Mouse (Mus musculus) adrenal gland, postnatal 4 days (tissue): ENCODE results near the gene Hist1h2an. TPM values are rescaled to one million over a fixed set of nuclear protein-coding genes. Genes with fewer than 3 reads are reported as not detected.
"Not testable (repeated sequence)": the region's sequence is repeated elsewhere in the genome, so short reads cannot be mapped to it uniquely, and the experiment has no call there.

ENCODE experiments used
- DNase-seq, 2 experiments: peaks; one replicate each; pipeline ENCODE4 v3.0.0; 2021 to 2022; ENCODE audit warnings: low spot score in 2 of 2, mixed read lengths in 2 of 2
- long read RNA-seq, 2 experiments: library from polyadenylated mRNA; stranded (forward); transcript quantifications; one replicate each; pipeline ENCODE4 v2.0.0; 2021
- total RNA-seq, 2 experiments: library from RNA; stranded (reverse); gene quantifications; 2 replicates each; pipeline ENCODE4 v1.2.3; 2021

Hist1h2an gene
- 100 to 1,000 TPM; 122 to 129 TPM for total RNA-seq
- long read RNA-seq, experiment 1 = 0 reads
- long read RNA-seq, experiment 2 = 0 reads

GRCm38 (mm10) chr13:21786899-21787629 is at the start of gene Hist1h2an, which contains the start of gene Hist1h2bp:
Hist1h2an (minus strand) TSS chr13:21787218.
Hist1h2bp (plus strand) TSS chr13:21787461.
- peak; percentile 33 to 69 for DNase-seq

GRCm38 (mm10) chr13:21833461-21833860 is 46.4 kb upstream of the Hist1h2an start, which contains the start of the genes Hist1h2ap and Hist1h2br:
Hist1h2ap (minus strand) TSS chr13:21833507.
Hist1h2br (plus strand) TSS chr13:21833743.
- not testable (repeated sequence) for DNase-seq

DNA sequence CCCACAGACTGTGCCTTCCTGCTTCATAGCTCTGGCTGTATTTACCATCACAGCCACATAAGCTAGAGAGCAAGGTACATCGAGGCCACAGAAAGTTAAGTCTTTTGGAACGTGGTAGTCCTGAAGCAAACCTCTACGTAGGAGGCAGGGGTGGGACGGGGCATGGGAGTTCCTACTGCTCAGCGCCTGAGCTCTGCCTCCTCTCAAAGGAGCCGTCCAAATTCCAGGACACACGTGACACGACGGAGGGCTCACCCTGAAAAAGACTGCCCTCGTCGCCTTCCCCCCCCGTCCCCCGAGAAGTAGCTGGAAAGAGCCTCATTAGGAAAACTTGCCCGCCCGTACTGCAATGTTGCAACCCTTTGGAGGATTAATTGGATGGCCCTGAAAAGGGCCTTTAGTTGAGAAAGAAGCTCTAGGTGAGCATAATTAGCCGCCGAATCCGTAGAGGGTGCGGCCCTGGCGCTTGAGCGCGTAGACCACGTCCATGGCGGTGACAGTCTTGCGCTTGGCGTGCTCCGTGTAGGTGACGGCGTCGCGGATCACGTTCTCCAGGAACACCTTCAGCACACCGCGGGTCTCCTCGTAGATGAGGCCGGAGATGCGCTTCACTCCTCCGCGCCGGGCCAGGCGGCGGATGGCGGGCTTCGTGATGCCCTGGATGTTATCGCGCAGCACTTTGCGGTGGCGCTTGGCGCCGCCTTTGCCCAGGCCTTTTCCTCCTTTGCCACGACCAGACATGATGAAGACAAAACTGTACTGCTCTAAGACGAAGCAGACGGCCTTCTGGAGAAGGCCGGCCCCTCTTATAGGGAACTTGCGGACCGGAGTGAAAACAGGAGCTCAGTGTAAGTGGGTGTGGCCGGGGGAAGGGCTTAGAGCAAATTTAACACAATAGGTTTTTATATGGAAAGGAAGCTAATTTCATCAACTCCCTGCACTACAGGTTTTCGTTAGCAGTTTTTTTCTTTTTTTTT is 44.7 kb upstream of the Hist1h2an start, which contains the start of gene Hist1h4n:
TSS of gene Hist1h4n (minus strand) at position 779 of the 977 bp plus-strand sequence.
- DNase-seq = not testable (repeated sequence)

DNA sequence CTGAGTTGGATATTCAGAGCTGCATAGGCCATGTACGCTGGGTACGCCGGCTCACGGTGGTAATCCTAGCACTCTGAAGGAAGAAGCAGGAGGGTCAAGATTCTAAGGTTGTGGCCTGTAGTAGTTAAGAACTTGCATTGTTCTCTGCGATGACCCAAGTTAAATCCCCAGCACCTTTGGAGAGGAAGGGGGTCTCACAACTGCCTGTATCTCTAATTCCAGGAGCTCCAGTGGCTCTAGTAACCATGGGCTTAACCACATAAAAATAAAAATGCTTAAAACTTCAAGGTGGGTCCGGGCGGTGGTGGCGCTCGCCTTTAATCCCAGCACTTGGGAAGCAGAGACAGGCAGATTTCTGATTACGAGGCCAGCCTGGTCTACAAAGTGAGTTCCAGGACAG is 43.3 kb upstream of the Hist1h2an start:
- DNase-seq = no peak

DNA sequence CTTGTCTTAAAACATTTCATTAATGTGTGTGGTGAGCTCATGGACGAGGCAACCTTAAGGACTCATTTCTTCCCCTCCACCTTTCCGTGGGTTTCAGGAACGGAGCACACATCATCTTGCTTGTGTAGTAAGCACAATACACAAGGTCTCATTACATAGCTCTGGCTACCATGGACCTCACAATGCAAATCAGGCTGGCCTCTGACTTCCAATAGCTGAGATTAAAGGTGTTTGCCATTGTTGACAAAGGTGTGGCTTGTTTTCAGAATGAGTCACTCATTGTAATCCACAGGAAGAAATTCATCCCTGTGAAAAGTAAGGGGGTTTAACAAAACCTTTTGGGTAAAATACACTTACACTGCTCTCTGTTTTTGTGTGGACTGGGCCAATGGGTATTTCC is 41.5 kb upstream of the Hist1h2an start:
- no peak for DNase-seq

DNA sequence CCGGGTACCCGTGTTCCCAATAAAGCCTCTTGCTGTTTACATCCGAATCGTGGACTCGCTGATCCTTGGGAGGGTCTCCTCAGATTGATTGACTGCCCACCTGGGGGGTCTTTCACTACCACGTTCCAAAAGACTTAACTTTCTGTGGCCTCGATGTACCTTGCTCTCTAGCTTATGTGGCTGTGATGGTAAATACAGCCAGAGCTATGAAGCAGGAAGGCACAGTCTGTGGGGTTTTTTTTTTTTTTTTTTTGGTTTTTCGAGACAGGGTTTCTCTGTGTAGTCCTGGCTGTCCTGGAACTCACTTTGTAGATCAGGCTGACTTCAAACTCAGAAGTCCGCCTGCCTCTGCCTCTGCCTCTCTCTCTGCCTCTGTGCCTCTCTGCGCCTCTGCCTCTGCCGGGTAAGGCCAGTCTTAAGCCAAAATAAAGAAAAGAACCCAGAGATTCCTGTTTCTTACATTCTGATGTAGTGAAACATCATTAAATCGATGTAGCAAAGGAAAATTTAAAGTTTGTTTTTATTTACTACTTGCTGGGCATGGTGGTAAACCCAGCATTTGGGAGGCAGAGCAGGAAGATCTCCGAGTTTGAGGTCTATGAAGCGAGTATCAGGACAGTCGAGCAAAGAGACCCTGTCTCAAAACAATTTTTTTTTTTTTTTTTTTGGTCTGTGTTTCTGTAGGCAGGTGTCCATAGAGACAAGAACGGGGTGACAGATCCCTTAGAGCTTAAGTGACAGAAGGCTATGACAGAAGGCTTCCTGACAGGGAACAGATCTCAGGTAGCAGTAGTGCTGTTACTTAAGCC is 33.3 kb upstream of the Hist1h2an start:
- not testable (repeated sequence) for DNase-seq

- DNase-seq = not testable (repeated sequence)
Observed at GRCm38 (mm10) chr13:21812092-21812491, 25.1 kb upstream of the Hist1h2an start.

- DNase-seq = not testable (repeated sequence)
Observed at GRCm38 (mm10) chr13:21811539-21811938, 24.5 kb upstream of the Hist1h2an start, which contains the start of gene Hist1h4m. Hist1h4m (plus strand) TSS chr13:21811746.

- not testable (repeated sequence) for DNase-seq
Observed at GRCm38 (mm10) chr13:21811074-21811473, 24.1 kb upstream of the Hist1h2an start.

DNA sequence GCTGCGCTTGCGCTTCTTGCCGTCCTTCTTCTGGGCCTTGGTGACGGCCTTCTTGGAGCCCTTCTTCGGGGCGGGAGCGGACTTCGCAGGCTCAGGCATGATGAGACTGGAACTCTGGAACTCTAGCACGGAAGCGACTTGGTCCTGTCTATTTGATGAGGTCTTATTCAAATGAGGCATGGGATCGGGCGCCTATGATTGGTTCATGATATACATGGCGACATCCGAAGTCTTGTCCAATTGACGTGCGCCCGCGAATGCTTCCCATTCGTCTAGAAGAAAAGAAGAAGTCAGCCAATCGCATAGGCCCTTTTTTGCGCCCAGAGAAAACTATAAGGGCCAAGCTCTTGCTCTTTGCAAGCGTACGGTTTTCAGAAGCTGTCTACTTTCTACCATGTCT is 23.1 kb upstream of the Hist1h2an start, which contains the start of the genes Hist1h2bq and Hist1h2ao:
TSS of gene Hist1h2bq (minus strand) at position 125 of the 400 bp plus-strand sequence.
TSS of gene Hist1h2ao (plus strand) at position 393 of the 400 bp plus-strand sequence.
- not testable (repeated sequence) for DNase-seq

GRCm38 (mm10) chr13:21803058-21803457 is 16.0 kb upstream of the Hist1h2an start:
- not testable (repeated sequence) for DNase-seq

GRCm38 (mm10) chr13:21797163-21797562 is 10.1 kb upstream of the Hist1h2an start:
- not testable (repeated sequence) for DNase-seq

DNA sequence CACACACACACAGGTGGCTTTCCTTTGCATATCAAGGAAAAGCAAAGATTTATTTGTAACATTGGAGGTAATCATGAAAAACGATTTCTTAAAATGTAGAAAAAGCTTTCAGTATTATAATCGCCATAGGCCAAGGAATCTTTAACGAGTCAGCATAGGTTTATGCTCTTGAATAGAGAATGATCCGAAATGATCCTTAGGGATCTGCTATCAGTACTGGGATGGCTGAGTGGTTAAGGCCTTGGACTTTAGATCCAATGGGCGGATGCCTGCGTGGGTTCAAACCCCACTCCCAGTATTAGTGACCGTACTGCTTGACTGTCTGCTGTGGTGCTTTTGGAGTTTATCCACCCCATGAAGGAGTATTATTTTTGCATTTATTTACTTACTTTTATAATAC is 8.6 kb upstream of the Hist1h2an start:
- DNase-seq = no peak

DNA sequence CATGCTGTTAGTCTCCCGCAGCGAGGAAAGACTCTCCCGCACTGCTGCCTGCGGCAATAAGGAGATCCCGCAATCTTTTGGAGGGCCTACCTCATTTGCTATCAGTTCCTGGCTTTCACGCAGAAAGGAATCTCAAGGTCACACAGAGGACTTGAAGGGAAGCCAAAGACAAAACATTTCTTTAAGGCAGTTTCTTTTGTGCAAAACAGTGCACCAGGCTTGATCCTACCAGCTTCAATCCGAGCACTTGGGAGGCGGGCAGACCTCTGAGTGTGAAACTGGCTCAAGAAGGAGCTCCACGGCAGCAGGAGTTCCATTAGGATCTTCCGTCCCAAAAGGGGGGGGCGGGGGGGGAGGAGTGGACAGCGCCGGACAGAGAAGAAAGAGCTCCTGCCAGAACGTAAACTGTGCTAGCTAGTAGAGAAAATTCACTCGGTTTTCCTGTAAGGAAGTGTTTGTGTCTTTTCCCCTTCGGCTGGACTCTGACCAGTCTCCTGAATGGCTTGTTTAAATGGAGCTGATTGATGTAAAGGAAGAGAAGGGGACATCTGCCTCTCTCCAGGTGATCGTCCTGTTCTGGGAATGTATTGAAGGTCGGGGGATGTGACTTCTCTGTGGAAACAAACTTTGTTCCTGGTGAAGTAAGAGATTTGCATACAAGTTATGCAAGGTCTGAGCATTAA is 3.7 kb upstream of the Hist1h2an start:
- DNase-seq = no peak

DNA sequence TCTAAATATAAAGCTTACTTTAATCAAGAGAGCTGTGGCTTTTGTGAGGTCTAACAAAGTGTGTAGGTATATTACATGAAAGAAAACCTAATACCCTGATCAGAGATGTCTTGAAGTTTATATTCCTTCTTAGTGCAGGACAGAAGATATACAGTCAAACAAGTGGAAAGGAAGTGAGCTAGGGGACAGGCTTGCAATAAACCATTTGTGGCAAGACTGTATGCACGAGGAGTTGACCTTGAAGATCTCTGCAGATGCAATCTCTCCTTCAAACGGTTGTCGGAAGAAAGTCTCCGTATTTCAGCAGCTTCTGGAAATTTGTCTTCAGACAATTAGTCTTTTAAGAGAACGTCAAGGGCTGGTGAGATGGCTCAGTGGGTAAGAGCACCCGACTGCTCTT is 2.9 kb upstream of the Hist1h2an start:
- no peak for DNase-seq

DNA sequence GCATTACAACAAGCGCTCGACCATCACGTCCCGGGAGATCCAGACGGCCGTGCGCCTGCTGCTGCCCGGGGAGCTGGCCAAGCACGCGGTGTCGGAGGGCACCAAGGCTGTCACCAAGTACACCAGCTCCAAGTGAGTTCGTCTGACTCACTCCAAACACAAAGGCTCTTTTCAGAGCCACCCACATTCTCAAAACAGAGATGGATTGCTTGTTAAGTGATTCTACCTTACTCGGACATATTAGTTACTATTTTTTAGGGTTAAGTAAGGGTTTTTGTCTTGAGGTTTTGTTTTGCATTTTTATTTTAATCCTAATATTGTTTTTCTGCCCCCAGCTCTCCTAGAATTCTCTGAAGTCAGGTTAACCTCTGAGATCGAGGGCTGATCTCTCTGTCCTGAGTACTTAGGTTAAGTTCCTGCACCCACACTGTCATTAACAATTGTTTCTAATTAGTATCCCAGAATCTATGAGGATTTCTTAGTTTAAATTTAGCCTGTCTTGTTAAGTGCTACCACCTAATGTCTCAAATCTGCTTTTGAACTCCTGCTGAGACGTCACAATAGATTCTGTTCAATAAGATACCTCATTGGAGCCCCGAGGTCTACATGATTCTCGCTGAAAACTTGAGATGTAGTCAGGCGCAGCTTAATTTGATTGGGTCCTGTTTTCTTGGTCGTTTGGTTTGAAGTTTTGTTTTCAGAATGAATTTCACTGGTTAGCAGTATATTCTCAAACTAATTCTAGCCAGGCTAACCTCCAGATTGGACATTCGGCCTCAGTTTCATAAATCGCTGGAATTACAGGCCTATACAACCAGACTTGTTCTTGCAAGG is 959 bp upstream of the Hist1h2an start:
- no peak for DNase-seq

DNA sequence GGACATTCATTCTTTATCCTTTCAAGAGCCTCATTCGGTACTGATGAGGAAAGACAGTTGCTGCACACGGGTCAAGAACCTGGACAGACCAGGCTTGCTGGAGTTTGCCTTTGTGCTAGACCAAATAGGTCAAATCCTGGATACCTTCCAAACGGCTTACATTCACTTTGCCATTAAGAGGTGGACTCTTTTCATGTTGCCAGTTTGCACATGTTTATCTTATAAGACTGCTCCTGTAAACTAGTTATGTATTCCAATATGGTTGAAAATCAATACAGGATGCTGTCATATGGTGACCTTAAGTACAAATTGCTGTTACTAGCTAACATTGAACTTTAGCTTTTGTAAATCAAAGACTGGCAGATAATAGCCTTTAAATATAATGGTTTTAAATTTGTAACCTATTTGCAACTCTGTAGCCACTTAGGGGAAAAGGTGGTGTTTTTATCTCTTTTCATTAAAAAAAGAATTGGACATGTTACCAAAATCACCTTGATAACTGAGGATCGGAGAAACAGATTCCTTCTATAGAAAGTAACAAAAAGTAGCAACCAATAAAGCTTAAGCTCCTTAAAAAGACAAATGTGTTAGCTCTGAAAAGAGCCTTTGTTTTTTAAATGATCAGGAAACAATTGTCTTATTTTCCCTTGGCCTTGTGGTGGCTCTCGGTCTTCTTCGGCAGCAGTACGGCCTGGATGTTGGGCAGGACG is 674 bp downstream of the Hist1h2an start:
- DNase-seq = no peak

GRCm38 (mm10) chr13:21784311-21784710 is 2.7 kb downstream of the Hist1h2an start:
- no peak for DNase-seq
